Mouse (Mus musculus): Measurements from ENCODE around the gene Cyp2s1.

Gene Cyp2s1

GRCm38 (mm10) chr7:25780753-25781152 is 36.0 kb downstream of the Cyp2s1 start:
- DNase-seq, result no peak

- no peak for DNase-seq
Observed at GRCm38 (mm10) chr7:25780021-25780420, 36.7 kb downstream of the Cyp2s1 start.

- DNase-seq, result no peak
Observed at GRCm38 (mm10) chr7:25768229-25768628, 48.5 kb downstream of the Cyp2s1 start.

- no peak for DNase-seq
Observed at GRCm38 (mm10) chr7:25766108-25766507, 50.6 kb downstream of the Cyp2s1 start.

GRCm38 (mm10) chr7:25764221-25764620 is 52.5 kb downstream of the Cyp2s1 start:
- no peak for DNase-seq

- no peak for DNase-seq
Observed at GRCm38 (mm10) chr7:25763678-25764077, 53.0 kb downstream of the Cyp2s1 start.

GRCm38 (mm10) chr7:25761354-25761753 is 55.4 kb downstream of the Cyp2s1 start:
- DNase-seq, result no peak

- DNase-seq, result peak; percentile 89 to 91
Observed at GRCm38 (mm10) chr7:25756011-25756410, 60.7 kb downstream of the Cyp2s1 start.

GRCm38 (mm10) chr7:25755468-25755833 is 61.3 kb downstream of the Cyp2s1 start:
- peak; percentile 30 to 46 for DNase-seq

GRCm38 (mm10) chr7:25754738-25755467 is 61.8 kb downstream of the Cyp2s1 start, which contains the start of gene Hnrnpul1:
Gene Hnrnpul1, minus strand, starts transcription at chr7:25754757.
- peak; percentile 97 for DNase-seq

GRCm38 (mm10) chr7:25754439-25754737 is 62.3 kb downstream of the Cyp2s1 start:
- DNase-seq, result no peak

GRCm38 (mm10) chr7:25753643-25754438 is 62.9 kb downstream of the Cyp2s1 start:
- DNase-seq, result no peak

GRCm38 (mm10) chr7:25753076-25753475 is 63.6 kb downstream of the Cyp2s1 start:
- no peak for DNase-seq

Measured in spleen, adult 18-20 months (tissue).